Mouse (Mus musculus): ENCODE data around the gene Tbc1d16. TPM values are rescaled to one million over a fixed set of nuclear protein-coding genes. Genes with fewer than 3 reads are reported as not detected.
A peak's percentile ranks its signal among the peaks of the same experiment; 100 is the strongest.

Gene Tbc1d16
- polyA plus RNA-seq, 1 experiment from 2014 or later, result 5.9 TPM

DNA sequence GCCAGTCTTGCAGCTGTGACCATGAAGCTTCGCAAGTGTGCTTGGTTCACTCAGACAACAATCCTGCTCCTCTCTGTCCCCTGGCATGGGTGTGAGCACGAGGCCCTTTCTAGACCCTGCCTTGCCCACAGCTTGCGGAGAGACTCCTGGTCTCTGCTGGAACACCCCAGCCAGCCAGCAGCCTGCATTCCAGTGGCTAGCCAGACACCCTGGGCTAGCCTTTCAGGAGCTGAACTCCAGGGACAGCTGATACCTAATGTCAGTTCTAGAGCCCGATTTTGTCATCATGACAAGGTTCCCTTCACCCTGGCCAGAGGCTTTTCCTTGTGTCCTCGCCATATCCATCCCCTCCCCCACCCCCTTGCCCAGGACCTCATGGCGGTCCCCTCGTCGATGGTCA lies 81.1 kb downstream of the Tbc1d16 start:
- no peak for DNase-seq (ENCODE audit: low spot score)

GRCm38 (mm10) chr11:119146140-119146539 lies 82.2 kb downstream of the Tbc1d16 start:
- no peak for DNase-seq (ENCODE audit: low spot score)

- DNase-seq (ENCODE audit: low spot score), result no peak
Measured at GRCm38 (mm10) chr11:119144801-119145475, 83.4 kb downstream of the Tbc1d16 start.

DNA sequence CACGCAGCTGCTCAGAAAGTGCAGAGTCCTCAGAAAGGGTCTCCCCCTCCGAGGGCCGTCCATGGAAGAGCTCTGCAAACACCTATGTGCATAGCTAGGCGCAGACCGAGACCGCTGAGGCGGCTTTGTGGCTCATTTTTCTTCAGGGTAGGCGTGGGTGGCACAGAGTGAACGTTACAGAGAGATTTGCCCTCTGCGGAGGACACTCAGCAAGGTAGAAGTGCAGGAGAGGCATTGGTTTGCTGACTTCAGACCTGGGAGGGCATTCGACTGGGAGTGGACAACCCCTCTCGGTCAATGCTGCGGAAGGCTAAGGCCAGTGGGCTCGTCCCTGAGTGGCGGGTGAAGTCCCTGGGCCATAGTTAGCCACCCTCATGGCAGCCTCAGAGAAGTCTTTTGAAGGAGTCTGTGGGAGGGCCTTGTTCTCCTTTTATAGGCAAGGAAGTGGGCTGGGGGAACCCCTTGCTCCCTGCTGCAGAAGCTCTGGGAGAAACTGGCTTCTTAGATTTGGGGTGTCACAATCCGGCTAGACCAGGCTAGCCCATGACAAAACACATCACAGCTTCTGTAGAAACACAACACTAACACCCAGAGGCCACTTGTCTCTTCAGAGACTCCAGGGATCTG lies 84.8 kb downstream of the Tbc1d16 start:
- no peak for DNase-seq (ENCODE audit: low spot score)

DNA sequence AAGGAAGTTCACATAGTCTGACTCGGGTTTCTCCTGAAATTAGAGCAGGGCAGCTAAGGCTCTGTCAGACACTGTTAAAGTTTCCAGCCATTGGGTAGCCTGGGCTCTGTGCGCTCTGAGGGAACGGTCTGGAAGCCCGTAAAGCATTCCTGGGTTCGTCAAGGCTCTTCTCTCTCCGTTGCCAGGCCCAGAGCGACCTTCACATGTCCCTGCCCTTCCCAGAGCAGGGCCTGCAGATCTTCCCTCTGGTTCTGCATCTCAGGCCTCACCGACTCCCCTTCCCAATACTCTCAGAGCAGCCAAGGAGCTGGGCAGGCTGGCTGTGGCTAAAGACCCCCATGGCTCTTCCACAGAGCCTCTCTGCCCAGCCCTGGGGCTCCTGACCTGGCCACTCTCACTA lies 85.7 kb downstream of the Tbc1d16 start:
- DNase-seq (ENCODE audit: low spot score), result no peak

- DNase-seq (ENCODE audit: low spot score), result no peak
Measured at GRCm38 (mm10) chr11:119139026-119139425, 89.3 kb downstream of the Tbc1d16 start.

DNA sequence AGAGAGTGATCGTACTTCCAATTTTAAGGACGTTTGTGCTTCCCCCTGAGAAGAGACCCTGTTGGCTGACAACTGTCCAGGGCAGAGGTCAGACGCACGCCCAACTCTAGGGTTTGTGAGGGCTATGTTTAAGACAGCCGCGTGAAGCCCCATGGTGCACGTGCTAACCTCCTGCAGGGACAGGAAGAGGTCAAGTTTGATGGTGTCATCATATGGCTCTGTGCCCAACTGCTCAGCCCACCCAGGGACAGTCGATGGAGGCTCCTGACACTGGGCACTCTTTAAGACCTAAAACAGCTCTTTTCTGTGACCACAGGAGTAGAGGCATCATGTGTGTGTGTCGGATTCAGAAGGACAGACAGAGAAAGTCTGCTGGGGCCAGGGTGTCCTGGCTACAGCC lies 90.1 kb downstream of the Tbc1d16 start:
- DNase-seq (ENCODE audit: low spot score), result no peak

DNA sequence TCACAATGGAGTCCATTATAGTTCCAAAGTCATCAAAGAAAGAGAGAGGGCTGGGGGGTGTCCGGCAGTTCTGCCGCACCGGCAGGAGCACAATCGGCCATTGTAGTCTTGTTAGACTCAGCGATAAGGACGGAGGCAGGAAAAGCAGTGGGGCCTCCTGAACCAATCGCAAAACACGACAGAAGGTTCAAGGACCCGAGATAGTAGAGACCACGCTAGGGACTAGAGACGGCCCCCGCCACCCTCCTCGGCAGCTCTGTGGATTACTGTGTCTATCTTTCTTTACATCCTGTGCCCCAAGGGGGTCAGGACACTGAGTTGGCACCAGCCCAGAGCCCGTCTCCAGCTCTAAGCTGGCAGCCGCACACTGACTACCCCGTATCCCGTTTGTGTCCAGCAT lies 93.7 kb downstream of the Tbc1d16 start:
- DNase-seq (ENCODE audit: low spot score), result peak; percentile 33

GRCm38 (mm10) chr11:119133437-119134221 lies 94.7 kb downstream of the Tbc1d16 start:
- peak; percentile 74 for DNase-seq (ENCODE audit: low spot score)

DNA sequence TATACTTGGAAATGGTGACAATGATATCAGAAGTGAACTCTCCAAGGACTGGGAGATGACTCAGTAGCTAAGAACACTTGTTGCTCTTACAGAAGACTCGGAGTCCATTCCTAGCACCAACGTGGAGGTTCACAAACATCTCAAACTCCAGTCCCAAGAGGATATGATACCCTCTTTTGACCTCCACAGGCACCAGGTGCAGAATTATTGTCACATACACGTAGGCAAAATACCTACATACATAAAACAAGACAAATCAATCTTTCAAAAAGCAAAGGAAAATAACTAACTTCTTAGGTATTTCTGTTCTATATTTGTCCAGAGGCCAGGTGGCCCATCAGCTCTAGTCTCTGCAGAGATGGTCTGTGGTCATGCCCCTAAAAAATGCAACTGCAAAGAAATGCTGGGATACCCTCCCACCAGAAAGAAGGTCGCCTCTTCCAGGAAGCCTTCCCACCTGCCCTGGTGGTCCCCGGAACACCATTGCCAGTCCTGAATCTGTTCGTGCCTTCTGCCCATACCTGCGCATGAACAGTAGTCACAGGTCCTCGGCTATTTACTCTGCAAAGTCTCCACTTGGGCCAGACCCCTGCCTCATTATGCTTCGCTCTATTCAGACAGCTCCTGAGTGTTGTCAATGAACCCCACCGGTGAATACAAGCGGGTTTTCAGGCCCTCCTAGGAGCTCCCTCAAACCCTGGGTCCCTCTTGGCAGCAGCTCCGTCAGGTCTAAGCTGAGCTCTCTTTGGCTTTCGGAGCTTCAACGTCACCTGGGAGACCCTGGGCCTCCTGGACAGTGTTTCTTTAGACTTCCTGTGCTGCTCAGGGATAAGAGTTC lies 95.9 kb downstream of the Tbc1d16 start:
- no peak for DNase-seq (ENCODE audit: low spot score)

DNA sequence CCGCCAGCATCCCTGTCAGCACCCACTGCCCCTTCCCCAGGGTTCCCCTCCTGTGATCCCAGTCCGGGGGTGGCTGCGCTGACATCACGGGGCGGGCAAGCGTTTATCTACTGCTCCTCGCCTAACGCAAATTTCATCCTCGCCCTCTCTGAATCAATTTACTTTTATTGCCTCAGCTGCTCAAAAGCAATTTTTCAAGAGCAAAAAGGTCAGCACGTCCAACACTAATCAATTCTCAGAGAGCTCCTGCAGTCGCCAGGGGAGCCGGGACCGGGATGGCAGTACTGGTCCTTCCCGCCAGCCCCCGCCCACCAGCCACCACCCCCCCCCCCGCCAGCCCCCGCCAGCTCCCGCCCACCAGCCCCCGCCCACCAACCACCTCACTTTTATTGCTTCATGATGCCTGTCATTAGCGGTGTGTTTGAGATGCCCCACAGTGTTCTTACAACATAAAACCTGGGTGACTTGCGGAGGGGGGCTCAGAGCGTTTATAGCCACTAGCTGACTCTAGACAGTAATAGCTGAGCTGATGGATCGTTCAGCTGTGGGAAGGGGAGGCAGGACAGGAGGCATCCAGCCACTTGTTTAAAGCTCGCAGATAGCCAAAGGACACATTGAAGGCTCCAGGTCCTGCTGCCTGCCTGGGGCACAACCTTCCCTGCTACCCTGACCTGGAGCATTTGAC lies 98.1 kb downstream of the Tbc1d16 start:
- no peak for DNase-seq (ENCODE audit: low spot score)

DNA sequence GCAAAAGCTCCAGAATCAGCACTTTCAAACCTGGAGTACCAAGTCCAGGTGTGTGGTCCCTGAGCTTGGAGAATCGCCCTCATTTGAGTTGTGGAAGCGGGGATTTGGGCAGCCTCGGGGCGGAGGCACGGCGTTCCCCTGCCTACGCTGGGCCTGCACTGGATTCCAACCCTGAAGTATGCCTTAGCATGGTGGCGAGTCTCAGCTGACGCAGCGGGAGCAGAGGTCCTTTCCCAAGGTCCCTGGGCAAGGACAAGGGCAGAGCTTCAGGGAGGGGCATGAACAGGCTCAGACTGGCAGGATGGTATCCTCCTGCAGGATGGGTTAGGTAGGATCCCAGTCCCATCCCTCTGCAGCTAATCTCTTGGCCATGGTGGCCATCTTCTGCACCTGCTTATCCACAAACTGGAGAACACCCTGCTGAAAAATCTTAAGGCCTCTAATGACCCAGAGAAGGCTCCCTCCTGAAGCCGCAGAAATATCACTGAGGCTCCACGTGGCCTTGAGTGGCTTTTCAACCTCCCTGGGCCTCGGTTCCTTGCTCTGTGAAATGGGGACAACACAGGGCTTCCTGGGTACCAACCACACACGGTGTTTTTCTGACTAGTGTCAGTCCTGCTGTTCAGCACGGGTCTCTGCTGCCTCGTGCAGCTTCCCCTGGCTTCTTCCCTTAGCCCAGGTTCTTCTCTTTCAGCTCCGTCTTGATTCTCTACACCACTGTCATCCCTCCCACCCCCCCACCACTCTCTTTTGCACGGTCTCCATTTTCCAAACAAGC lies 98.8 kb downstream of the Tbc1d16 start:
- DNase-seq (ENCODE audit: low spot score), result no peak

DNA sequence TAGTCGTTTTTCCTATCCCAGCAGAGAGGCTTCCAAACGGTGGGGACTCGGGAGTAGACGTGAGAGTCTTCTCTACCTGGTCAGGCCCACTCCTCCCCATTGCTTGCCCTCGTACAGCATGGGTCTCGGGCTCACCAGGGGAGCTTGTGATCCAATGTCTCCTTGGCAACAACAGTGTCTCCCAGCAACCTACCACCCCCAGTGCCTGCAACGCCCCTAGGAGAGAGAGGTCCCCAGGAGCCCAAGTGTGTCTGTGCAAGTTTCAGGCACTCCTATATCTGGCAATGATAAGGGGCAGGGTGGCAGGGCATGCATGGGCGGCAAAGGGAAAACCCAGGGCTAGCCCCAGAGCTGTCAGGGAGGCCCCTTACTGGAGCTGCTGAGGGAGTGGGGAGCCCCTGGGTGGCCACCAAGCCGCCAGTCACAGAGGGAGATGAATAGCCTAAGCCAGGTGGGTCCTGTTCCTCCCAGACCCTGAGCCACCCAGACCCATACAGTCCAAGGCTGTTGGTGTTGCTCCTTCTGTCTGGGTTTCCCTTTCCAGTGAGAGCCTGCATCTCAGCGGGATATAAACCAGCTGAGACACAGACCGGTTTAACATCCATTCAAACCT lies 99.5 kb downstream of the Tbc1d16 start:
- DNase-seq (ENCODE audit: low spot score), result no peak

DNA sequence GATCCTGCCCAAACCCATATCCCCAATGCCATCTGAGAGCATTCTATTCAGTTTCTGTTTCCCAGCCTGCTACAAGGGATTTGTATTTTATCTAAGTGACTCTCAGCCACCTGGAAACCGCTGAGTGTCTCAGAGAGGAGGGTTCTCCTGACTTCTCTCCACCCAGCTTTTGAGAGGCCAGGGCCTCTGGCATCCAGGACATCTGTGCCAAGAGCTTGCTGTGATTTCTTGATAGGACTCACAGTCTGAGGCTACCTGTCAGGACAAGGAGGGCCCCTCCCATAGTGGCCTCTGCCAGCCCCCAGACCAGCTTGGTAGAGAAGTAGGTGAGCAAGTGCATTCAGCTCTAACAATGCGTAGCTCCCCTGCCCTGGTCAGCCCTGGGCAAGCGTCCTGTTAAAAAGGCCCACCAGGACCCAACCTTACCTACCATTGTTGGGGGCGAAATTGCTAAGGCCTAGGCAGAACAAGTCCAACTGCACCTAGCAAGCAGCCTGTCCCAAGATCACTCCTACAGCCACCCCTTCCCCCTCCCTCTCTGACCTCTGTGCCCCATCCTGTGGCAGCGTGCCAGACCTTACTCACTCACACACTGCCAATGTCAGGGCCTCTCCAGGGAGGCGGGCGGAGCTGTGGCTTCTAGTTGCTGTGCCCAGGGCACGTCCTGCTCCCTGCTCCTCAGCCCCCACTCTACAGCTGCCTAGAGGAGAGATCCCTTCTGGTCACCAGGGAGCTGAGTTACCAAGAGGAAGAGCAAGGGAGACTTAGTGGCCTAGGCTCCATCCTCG lies 100.4 kb downstream of the Tbc1d16 start:
- DNase-seq (ENCODE audit: low spot score), result no peak

- DNase-seq (ENCODE audit: low spot score), result no peak
Measured at GRCm38 (mm10) chr11:119127147-119127546, 101.2 kb downstream of the Tbc1d16 start.

GRCm38 (mm10) chr11:119125929-119126861 lies 102.1 kb downstream of the Tbc1d16 start:
- no peak for DNase-seq (ENCODE audit: low spot score)

DNA sequence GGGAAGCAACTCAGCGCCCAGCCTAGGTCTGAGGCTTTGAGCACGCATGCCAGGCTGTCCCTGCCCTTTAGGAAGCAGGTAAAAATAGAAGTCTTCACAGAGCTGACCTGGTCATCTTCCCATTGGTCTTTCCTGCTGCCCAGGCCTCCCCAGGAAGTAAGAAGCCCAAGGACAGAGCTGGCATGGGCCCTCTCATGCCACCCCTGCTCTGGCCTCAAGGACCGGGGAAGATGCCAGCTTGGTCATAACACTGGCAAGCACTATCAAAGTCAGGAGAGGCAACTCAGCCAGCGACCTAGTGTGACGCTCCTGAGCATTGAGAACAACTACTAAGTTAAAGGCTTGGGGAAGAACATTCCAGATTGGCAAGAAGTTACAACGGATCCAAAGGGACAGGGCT lies 103.8 kb downstream of the Tbc1d16 start:
- DNase-seq (ENCODE audit: low spot score), result no peak
